In genomic region chr11:62464696-62465095, GRCm38 (mm10) we compare ENCODE assay signal across 19 mouse cellular contexts. TPM values are rescaled to one million over a fixed set of nuclear protein-coding genes. Genes with fewer than 3 reads are reported as not detected.
DNase-seq lines count a peak whose midpoint lies in the region; ATAC-seq and TF ChIP-seq lines count a peak whose summit lies in the region.
"Had no signal": no experiment of that assay in that cellular context is flagged by ENCODE, and none has a peak within 500 bp of the region (broad histone marks: within the 10 kb centered on the region; RNA-seq: fewer than 3 reads in every experiment).

No protein-coding gene starts in this region.

- no peak overlapping the region for H3K4me3 ChIP-seq in G1E (ENCODE audit: low read depth, low read length)
- H3K4me3 ChIP-seq in liver, embryonic 15.5 days (replicated peaks), result 0 out of 2 replicates have a peak overlapping the region, but pooled peaks have one; percentile 8
- H3K4me3 ChIP-seq: forebrain, embryonic 12.5 days; hindbrain, embryonic 12.5 days; kidney, embryonic 15.5 days; midbrain, embryonic 10.5 days had no signal

- no peak for TF ChIP-seq CTCF in G1E (IDR thresholded peaks at IDR 0.05; ENCODE audit: low read depth, low read length)

- peak overlapping the region; percentile 57 for H3K4me2 ChIP-seq in liver, embryonic 15.5 days
- H3K4me2 ChIP-seq: forebrain, embryonic 12.5 days; hindbrain, embryonic 12.5 days; kidney, embryonic 15.5 days had no signal

- 29% methylated on average over 3 of the region's 3 CpGs for WGBS in liver, embryonic 15.5 days (ENCODE audit: insufficient replicate concordance)

- H3K36me3 ChIP-seq in G1E (replicated peaks), result peaks cover 15% of the 10 kb centered on the region
- H3K36me3 ChIP-seq in liver, embryonic 15.5 days (replicated peaks), result no peaks in the 10 kb centered on the region
- H3K36me3 ChIP-seq: forebrain, embryonic 12.5 days; hindbrain, embryonic 12.5 days; kidney, embryonic 15.5 days had no signal

- H3K27ac ChIP-seq in liver, embryonic 15.5 days (replicated peaks), result peak overlapping the region; percentile 79
- H3K27ac ChIP-seq: forebrain, embryonic 12.5 days; hindbrain, embryonic 12.5 days; kidney, embryonic 15.5 days; midbrain, embryonic 10.5 days had no signal

- no peaks in the 10 kb centered on the region for H3K27me3 ChIP-seq in G1E (ENCODE audit: insufficient read depth, low read length)
- no peaks in the 10 kb centered on the region for H3K27me3 ChIP-seq in liver, embryonic 15.5 days
- H3K27me3 ChIP-seq: forebrain, embryonic 12.5 days; hindbrain, embryonic 12.5 days; kidney, embryonic 15.5 days had no signal

- H3K9me3 ChIP-seq in G1E (replicated peaks), result no peaks in the 10 kb centered on the region
- H3K9me3 ChIP-seq in liver, embryonic 15.5 days (replicated peaks), result no peaks in the 10 kb centered on the region
- H3K9me3 ChIP-seq: forebrain, embryonic 12.5 days; hindbrain, embryonic 12.5 days; kidney, embryonic 15.5 days; midbrain, embryonic 10.5 days had no signal

- ATAC-seq in G1E (ENCODE audit: extremely low read depth, insufficient number of reproducible peaks, low FRiP score, poor library complexity, severe bottlenecking), result 0 out of 2 replicates have a peak, but pooled peaks have one; percentile 23
- ATAC-seq in erythroblast, adult 5-6 weeks (replicated peaks; ENCODE audit: low FRiP score, poor library complexity, severe bottlenecking), result peak; percentile 87
- peak; percentile 76 for ATAC-seq in liver, embryonic 15.5 days (ENCODE audit: insufficient read depth)
- ATAC-seq in granulocyte monocyte progenitor cell, adult 5-6 weeks (replicated peaks; ENCODE audit: poor library complexity, severe bottlenecking), result no peak
- ATAC-seq: CD4-positive, CD25-positive, alpha-beta regulatory T cell, adult 4 months; inflammation-experienced regulatory T-cells, adult 6 months had no signal

- DNase-seq in 416B (ENCODE audit: low read depth), result peak; percentile 57
- DNase-seq in G1E (ENCODE audit: low spot score), result no peak
- no peak for DNase-seq in retina, postnatal 1 day
- no peak for DNase-seq in layer of hippocampus, postnatal 25 days (ENCODE audit: extremely low spot score in 1 of 2, low spot score in 1 of 2)
- DNase-seq: adrenal gland, adult 8-10 months; cerebellum, adult 9-11 months; gastrocnemius, postnatal 36 days; left cerebral cortex, postnatal 4 days; lung, adult 18-20 months; thymus, adult 18-20 months had no signal

- H3K4me1 ChIP-seq in G1E (ENCODE audit: insufficient read depth, low read depth, low read length), result peaks cover 72% of the 10 kb centered on the region
- peaks cover 56% of the 10 kb centered on the region for H3K4me1 ChIP-seq in liver, embryonic 15.5 days (replicated peaks)
- H3K4me1 ChIP-seq: forebrain, embryonic 12.5 days; hindbrain, embryonic 12.5 days; midbrain, embryonic 10.5 days had no signal

- H3K9ac ChIP-seq in liver, embryonic 15.5 days, result peak overlapping the region; percentile 27
- H3K9ac ChIP-seq: forebrain, embryonic 12.5 days; hindbrain, embryonic 12.5 days; kidney, embryonic 15.5 days had no signal

RNA-seq across cellular contexts. Expression of gene Ncor1, which starts 6.4 kb away (rescaled TPM):
- total RNA-seq in G1E (2014; fragmentation: Nextera tagmentation), result 629 and 697 TPM in 2 replicates
- 167 and 214 TPM in 2 replicates for total RNA-seq in G1E (2017)
- polyA plus RNA-seq in G1E (2012), result 69.9 and 77.2 TPM in 2 replicates
- 149 and 283 TPM in 2 replicates for total RNA-seq in erythroblast, adult 5-6 weeks (2015; ENCODE audit: low replicate concordance)
- total RNA-seq in erythroblast, adult 5-6 weeks (2017; ENCODE audit: low replicate concordance), result 146 and 152 TPM in 2 replicates
- polyA plus RNA-seq in liver, embryonic 15.5 days (2015; fragmentation: Nextera tagmentation; extraction: Ambion mirVana), result 62.5 and 63.3 TPM in 2 replicates
- total RNA-seq in layer of hippocampus, postnatal 25 days (2021), result 100 to 1,000 TPM; 251 to 321 TPM
- total RNA-seq in granulocyte monocyte progenitor cell, adult 5-6 weeks (2014; fragmentation: Nextera tagmentation), result 289 and 349 TPM in 2 replicates
- 267 and 271 TPM in 2 replicates for total RNA-seq in granulocyte monocyte progenitor cell, adult 5-6 weeks (2017)

RNA-seq across cellular contexts. Expression of gene Pigl, which starts 6.4 kb away (rescaled TPM):
- total RNA-seq in G1E (2014; fragmentation: Nextera tagmentation) (32.9 TPM in 2 replicates), G1E (2017) (4.8 and 5.3 TPM in 2 replicates)
- 2.8 and 2.9 TPM in 2 replicates for polyA plus RNA-seq in G1E (2012)
- total RNA-seq in erythroblast, adult 5-6 weeks (2015; ENCODE audit: low replicate concordance), result 0.38 and 2.5 TPM in 2 replicates
- total RNA-seq in erythroblast, adult 5-6 weeks (2017; ENCODE audit: low replicate concordance), result 1.1 TPM in 2 replicates
- polyA plus RNA-seq in liver, embryonic 15.5 days (2015; fragmentation: Nextera tagmentation; extraction: Ambion mirVana), result 3.4 and 3.6 TPM in 2 replicates
- 1 to 10 TPM; 6.0 to 7.5 TPM for total RNA-seq in layer of hippocampus, postnatal 25 days (2021)
- total RNA-seq in granulocyte monocyte progenitor cell, adult 5-6 weeks (2014; fragmentation: Nextera tagmentation), result 4.7 and 12.2 TPM in 2 replicates
- 2.5 and 3.6 TPM in 2 replicates for total RNA-seq in granulocyte monocyte progenitor cell, adult 5-6 weeks (2017)
